Mouse (Mus musculus) midbrain, embryonic 12.5 days (tissue): ENCODE data around the gene C330007P06Rik. TPM values are rescaled to one million over a fixed set of nuclear protein-coding genes. Genes with fewer than 3 reads are reported as not detected.
A peak's percentile ranks its signal among the peaks of the same experiment; 100 is the strongest.
"Not testable (repeated sequence)": the region's sequence is repeated elsewhere in the genome, so short reads cannot be mapped to it uniquely, and the experiment has no call there.

ENCODE experiments used
- ATAC-seq: fragments of 200-750 bp; cut with Nextera tagmentation; 2 replicates; pipeline ENCODE4 v1.8.0; 2017; ENCODE audit warnings: low read depth, moderate TSS enrichment, moderate library complexity; ENCODE audit not compliant: low FRiP score
- H3K27ac ChIP-seq: fragments of 300-500 bp; sonication (generic); replicated peaks from 2 replicates; pipeline ENCODE4 v1.5.1; 2016; ENCODE audit warnings: mild to moderate bottlenecking
- H3K27me3 ChIP-seq: fragments of 300-500 bp; sonication (generic); 2 replicates; pipeline ENCODE4 v1.6.1; 2016; ENCODE audit warnings: mild to moderate bottlenecking
- H3K36me3 ChIP-seq: fragments of 300-500 bp; sonication (generic); 2 replicates; pipeline ENCODE4 v1.6.1; 2016
- H3K4me1 ChIP-seq: fragments of 300-500 bp; sonication (generic); 2 replicates; pipeline ENCODE4 v1.6.1; 2016
- H3K4me2 ChIP-seq: fragments of 300-500 bp; sonication (generic); replicated peaks from 2 replicates; pipeline ENCODE4 v1.6.1; 2016; ENCODE audit warnings: mild to moderate bottlenecking, moderate library complexity
- H3K4me3 ChIP-seq: fragments of 300-500 bp; sonication (generic); 2 replicates; pipeline ENCODE4 v1.5.1; 2016; ENCODE audit warnings: mild to moderate bottlenecking
- H3K9ac ChIP-seq: fragments of 300-500 bp; sonication (generic); replicated peaks from 2 replicates; pipeline ENCODE4 v1.6.1; 2016; ENCODE audit warnings: mild to moderate bottlenecking, moderate library complexity
- H3K9me3 ChIP-seq: fragments of 300-500 bp; sonication (generic); 2 replicates; pipeline ENCODE4 v1.6.1; 2016; ENCODE audit warnings: mild to moderate bottlenecking
- WGBS: fragments of 180-500 bp; shearing (Covaris S2); methylation state at CpG from one replicate; pipeline ENCODE4 v1.1.7; 2016; 5-methylcytosine and 5-hydroxymethylcytosine counted together
- polyA plus RNA-seq: library from polyadenylated mRNA; unstranded; fragments of >200 nt; fragmentation: Nextera tagmentation; extraction: Ambion mirVana; gene quantifications from 2 replicates; pipeline ENCODE4 v1.2.1, GENCODE M21; 2016

The C330007P06Rik gene
- 28.1 and 32.3 TPM in 2 replicates for polyA plus RNA-seq

DNA sequence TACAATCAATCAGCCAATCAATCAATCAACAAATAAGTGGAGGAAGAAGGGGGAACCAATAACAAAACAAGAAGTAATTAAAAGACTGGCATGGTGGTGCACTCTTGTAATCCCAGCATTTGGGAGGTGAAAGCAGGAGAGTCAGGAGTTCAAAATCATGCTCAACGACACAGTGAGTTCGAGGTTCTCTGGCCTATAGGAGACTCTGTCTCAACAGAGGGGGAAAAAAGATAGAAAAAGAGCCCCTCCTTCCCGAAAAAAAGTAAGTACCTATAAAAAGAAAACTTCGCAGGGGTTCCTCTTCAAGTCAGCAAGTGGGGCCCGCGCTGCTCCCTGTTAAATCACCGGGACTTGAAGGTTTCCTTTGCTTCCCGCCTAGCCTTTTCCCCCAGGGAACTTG, at the start of gene C330007P06Rik, which contains the start of gene Ube2a:
TSS of gene C330007P06Rik (minus strand) at position 347 of the 400 bp plus-strand sequence.
TSS of gene Ube2a (plus strand) at position 136 of the 400 bp plus-strand sequence.
- peak; percentile 8; the same call in 1 of the 2 replicates for ATAC-seq
- peak within 1 kb of the TSS; percentile 84 for H3K27ac ChIP-seq
- H3K9me3 ChIP-seq, result no peaks in the 10 kb centered on the region
- H3K9ac ChIP-seq, result peak within 1 kb of the TSS; percentile 76
- peaks cover 6% of the 10 kb centered on the region; the same call in 1 of the 2 replicates for H3K4me1 ChIP-seq
- H3K27me3 ChIP-seq, result no peaks in the 10 kb centered on the region
- peak within 1 kb of the TSS; percentile 58 for H3K4me2 ChIP-seq
- H3K4me3 ChIP-seq, result peak within 1 kb of the TSS; percentile 68
- WGBS, result 32% methylated on average over 8 of the region's 8 CpGs
- no peaks in the 10 kb centered on the region for H3K36me3 ChIP-seq

DNA sequence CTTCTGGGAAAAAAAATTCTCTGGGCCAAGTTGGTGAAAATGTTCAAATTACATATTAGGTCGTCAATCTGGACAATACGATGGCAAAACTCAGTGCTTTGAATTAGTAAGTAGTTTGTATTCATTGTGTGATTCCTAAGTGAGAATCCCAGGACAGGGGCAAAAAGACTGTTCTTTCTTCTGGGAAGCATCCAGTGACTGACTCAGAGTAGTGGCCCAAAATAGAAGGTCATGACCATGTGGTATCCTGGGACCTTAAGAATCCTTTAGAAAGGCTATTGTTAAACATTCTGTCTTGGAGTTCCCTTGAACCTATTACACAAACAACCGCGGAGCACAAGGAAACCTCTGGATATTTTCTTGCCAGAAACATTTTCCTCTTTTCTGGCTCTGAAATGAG, 47.4 kb upstream of the C330007P06Rik start:
- H3K9ac ChIP-seq, result no peak overlapping the region
- no peaks in the 10 kb centered on the region for H3K9me3 ChIP-seq
- 79% methylated on average over 4 of the region's 4 CpGs for WGBS
- ATAC-seq, result no peak
- no peaks in the 10 kb centered on the region for H3K27me3 ChIP-seq
- no peaks in the 10 kb centered on the region for H3K4me1 ChIP-seq
- no peak overlapping the region for H3K27ac ChIP-seq
- no peaks in the 10 kb centered on the region for H3K36me3 ChIP-seq
- H3K4me2 ChIP-seq, result no peak overlapping the region
- H3K4me3 ChIP-seq, result no peak overlapping the region

DNA sequence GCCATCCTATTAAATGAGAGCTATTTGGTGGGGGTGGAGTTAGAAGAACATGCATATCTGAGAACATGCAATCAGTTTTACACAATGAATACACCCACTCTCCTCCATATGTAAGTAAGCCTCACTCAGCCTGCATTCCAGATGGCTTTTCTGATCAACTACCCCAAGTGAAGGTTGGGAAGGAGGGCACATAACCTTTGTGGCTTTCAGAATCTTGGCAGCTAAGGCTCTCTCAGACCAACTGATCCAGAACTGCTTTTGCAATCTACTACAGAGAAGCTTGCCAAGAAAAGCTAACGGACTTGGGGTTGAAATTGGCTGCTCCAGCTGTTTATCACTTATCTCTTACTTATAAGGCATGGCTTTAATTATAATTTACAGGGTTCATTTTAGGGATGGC, 43.8 kb upstream of the C330007P06Rik start:
- no peaks in the 10 kb centered on the region for H3K4me1 ChIP-seq
- WGBS, result 90% methylated on average over 1 of the region's 1 CpGs
- no peak for ATAC-seq

DNA sequence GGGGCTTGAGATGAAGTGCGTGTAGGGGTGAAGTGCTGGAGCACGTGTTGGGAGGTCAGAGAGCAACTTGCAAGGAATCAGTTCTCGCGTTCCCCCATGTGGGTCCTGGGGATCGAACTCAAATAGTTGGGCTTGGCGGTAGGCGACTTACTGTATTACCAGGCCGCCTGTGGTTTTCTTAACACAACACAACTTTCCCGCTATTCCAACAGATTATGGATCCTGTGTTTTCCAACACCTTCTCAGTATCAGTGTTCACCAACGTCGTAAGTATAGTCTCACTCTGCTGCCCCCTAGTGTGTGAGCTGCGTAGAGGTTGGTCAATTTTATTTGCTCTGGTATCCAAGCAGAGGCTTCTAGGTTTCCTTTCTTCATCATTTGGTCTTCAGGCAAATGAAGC, 37.4 kb upstream of the C330007P06Rik start:
- Histone ChIP-seq H3K9ac (no peak overlapping the region), H3K4me3 (no peak overlapping the region), H3K27me3 (no peaks in the 10 kb centered on the region), H3K4me2 (no peak overlapping the region), H3K36me3 (no peaks in the 10 kb centered on the region), H3K27ac (no peak overlapping the region), H3K4me1 (no peaks in the 10 kb centered on the region), H3K9me3 (no peaks in the 10 kb centered on the region)
- ATAC-seq, result no peak
- 51% methylated on average over 12 of the region's 12 CpGs for WGBS

More for the DNA sequence above, 43.8 kb upstream of the C330007P06Rik start:
- Histone ChIP-seq H3K4me2 (no peak overlapping the region), H3K9ac (no peak overlapping the region), H3K9me3 (no peaks in the 10 kb centered on the region), H3K4me3 (no peak overlapping the region), H3K27me3 (no peaks in the 10 kb centered on the region), H3K27ac (no peak overlapping the region), H3K36me3 (no peaks in the 10 kb centered on the region)

DNA sequence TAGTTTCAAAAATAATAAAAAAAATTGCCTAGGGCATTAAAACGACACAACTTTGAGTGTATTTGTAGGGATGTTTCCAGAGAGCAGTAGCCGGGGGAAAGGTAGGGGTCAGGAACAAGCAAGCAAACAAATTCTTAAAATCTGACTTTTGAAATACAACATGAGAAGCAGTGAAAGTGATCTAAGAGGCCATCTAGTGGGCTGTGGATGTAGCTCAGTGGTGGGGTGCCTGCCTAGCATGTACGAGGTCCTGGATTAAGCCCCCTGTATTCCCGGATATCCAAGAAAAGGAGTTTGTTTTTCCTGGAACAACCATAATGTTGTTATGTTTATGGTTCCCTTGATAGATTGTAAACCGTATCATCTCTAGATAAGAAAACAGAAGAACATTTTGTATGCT, 32.6 kb upstream of the C330007P06Rik start:
- Histone ChIP-seq H3K27ac (no peak overlapping the region), H3K4me1 (no peaks in the 10 kb centered on the region), H3K9ac (no peak overlapping the region), H3K27me3 (no peaks in the 10 kb centered on the region), H3K36me3 (no peaks in the 10 kb centered on the region), H3K4me2 (no peak overlapping the region), H3K9me3 (no peaks in the 10 kb centered on the region), H3K4me3 (no peak overlapping the region)
- ATAC-seq, result no peak
- WGBS, result 46% methylated on average over 5 of the region's 5 CpGs

DNA sequence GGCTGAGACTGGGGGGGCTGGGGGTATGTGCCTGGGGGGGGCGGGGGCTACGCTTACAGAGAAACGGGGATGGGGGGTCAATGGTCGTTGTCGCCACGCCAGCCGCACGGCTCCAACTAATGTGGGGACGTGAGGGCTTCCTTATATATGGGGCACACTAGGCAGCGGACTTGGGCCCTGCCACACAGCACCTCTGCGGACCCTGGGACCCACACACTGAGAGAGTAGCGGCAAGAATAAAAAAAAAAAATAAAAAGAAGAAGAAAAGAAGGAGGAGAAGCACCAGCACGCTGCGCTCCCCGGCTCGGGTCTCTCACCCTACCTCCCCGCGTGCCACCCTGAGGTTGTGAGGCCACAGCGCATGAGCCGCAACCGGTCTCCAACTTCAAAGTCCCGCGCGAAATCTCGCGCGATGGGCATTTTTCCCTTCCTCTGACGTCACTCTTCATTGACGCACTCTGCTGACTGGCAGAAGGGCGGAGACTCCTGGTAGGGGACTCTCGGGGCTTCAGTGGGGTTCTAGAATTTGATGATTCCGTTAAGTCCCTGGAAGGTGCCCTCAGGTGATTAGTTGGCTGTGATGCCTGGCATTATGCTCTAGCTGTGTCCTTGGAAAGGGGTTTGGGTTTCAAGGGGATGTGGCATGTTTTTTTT, 29.3 kb upstream of the C330007P06Rik start:
- Histone ChIP-seq H3K9me3 (no peaks in the 10 kb centered on the region), H3K36me3 (no peaks in the 10 kb centered on the region), H3K4me2 (peak overlapping the region; percentile 57), H3K4me3 (peak overlapping the region; percentile 59), H3K9ac (peak overlapping the region; percentile 79), H3K27ac (peak overlapping the region; percentile 82), H3K4me1 (no peaks in the 10 kb centered on the region), H3K27me3 (no peaks in the 10 kb centered on the region)
- ATAC-seq, result peak; percentile 92
- WGBS, result 24% methylated on average over 31 of the region's 32 CpGs

DNA sequence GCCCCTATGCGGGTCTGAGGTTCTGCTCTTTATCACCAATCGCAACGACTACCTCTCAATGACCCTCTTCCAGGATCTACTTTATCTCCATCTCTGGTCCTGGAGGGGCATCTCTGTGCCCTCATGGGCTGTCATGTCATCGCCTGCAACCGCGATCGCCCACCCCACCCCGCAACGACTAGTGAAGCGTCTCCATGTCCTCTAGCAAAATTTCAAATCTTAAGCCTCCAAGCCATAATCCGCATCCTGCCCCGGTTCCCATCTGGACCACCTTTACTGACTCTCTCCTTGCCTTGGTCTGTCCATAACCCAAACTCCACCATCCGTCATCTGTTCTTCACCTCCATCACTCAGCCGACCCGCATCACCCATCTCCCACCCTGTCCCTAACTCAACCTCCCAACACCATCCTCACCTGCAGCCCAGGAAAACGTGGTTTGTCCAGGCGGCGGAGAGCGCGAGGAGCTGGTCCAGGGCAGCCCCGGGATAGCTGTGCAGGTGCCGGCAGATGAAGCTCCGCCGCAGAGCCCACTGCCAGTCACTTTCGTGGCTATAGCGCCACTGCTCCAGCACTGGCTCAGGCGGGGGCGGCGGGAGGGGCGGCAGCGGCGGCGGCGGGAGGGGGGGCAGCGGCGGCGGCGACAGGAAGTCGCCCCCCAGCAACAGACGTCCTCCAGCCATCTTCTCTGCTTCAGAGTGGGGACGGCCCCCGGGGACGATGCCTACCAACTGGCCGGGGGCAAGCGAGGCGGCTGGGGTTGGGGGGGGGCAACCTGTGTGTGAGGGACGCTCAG, 28.6 kb upstream of the C330007P06Rik start, which contains the start of gene Nkrf:
TSS of gene Nkrf (minus strand) at position 579 of the 794 bp plus-strand sequence.
- WGBS, result 31% methylated on average over 35 of the region's 47 CpGs
- Histone ChIP-seq H3K4me1 (no peaks in the 10 kb centered on the region), H3K4me2 (peak within 1 kb of the TSS; percentile 57), H3K27me3 (no peaks in the 10 kb centered on the region), H3K36me3 (no peaks in the 10 kb centered on the region), H3K9ac (peak within 1 kb of the TSS; percentile 79), H3K4me3 (peak within 1 kb of the TSS; percentile 59), H3K27ac (peak within 1 kb of the TSS; percentile 82), H3K9me3 (no peaks in the 10 kb centered on the region)
- peak; percentile 72 for ATAC-seq

DNA sequence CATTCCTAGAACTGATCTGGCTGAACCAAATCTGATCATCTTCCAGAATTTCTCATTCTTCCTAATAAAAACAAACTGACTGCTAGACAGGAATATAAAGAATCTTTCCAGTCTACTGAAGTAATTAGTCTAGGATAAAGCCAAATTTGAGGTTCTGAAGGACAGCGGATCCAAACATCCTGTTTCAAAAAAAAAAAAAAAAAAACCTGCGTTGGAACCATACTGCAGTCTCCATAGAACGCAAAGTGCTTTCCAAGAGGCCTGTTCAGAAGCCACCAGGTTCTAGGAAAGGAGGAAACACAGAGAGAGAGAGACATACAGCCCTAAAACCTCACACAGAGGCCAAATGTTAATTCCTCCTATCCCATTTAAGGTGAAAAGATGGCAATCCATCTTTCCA, 27.7 kb upstream of the C330007P06Rik start:
- Histone ChIP-seq H3K4me2 (peak overlapping the region; percentile 57), H3K4me1 (no peaks in the 10 kb centered on the region), H3K9me3 (no peaks in the 10 kb centered on the region), H3K4me3 (peak overlapping the region; percentile 59), H3K27me3 (no peaks in the 10 kb centered on the region), H3K9ac (peak overlapping the region; percentile 79), H3K27ac (peak overlapping the region; percentile 82), H3K36me3 (no peaks in the 10 kb centered on the region)
- no peak for ATAC-seq
- 41% methylated on average over 3 of the region's 3 CpGs for WGBS

DNA sequence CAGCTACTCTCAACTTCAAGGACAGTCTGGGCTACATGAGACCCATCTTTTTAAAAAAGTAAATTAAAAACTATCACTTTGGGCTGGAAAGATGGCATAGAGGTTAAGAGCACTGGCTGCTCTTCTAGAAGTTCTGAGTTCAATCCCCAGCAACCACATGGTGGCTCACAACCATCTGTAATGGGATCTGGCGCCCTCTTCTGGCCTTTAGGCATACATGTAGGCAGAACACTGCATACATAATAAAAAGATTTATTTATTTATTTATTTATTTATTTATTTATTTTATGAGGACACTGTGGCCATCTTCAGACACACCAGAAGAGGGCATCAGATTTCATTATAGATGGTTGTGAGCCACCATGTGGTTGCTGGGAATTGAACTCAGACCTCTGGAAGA, 25.0 kb upstream of the C330007P06Rik start:
- WGBS, result 25% methylated on average over 1 of the region's 1 CpGs
- H3K27me3 ChIP-seq, result not testable (repeated sequence)

DNA sequence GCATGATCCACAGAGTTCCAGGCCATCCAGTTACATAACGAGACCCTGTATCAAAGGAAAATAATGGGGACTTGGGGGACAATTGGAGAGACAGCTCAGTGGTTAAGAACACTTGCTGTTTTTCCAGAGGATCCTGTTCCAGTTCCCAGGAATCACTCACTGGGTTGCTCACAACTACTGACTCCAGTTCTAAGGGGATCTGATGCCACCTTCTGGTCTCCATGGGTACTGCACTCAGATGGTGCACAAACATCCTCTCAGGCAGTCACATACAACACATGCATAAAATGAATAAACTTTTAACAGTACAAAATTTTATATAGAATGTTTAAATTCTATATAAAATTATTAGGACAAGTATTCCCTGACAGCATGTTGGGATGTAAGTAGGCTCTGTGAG, 10.8 kb upstream of the C330007P06Rik start:
- Histone ChIP-seq H3K4me3 (no peak overlapping the region), H3K36me3 (peaks cover 12% of the 10 kb centered on the region), H3K4me1 (no peaks in the 10 kb centered on the region), H3K4me2 (no peak overlapping the region), H3K9ac (no peak overlapping the region), H3K27ac (no peak overlapping the region), H3K9me3 (0 out of 2 replicates have a peak, but pooled peaks cover 4% of the 10 kb centered on the region), H3K27me3 (no peaks in the 10 kb centered on the region)
- 91% methylated on average over 1 of the region's 1 CpGs for WGBS
- ATAC-seq, result no peak

More for the DNA sequence above, 25.0 kb upstream of the C330007P06Rik start:
- not testable (repeated sequence) for ATAC-seq, H3K4me3 ChIP-seq, H3K4me1 ChIP-seq, H3K36me3 ChIP-seq, H3K27ac ChIP-seq, H3K9ac ChIP-seq, H3K4me2 ChIP-seq, H3K9me3 ChIP-seq

DNA sequence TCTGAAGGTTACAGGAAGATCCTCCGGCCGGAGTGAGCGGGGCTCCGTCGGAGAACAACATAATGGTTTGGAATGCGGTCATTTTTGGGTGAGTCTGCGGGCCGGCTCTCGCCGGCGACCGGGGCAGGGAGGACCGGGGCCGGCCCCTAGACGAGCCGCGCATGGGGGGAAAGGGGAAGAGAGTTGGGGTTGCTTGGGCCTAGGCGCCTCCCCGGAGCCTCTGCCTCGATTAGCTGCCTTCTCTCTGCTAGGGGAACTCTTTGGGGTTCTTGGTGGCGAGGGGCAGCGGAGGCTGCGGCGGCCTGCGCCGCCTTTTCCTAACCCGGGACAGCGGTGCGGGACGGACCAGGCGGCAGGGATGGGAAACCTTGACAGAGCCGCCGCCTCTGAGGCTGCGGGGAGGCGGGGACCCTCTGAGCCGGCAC, 805 bp upstream of the C330007P06Rik start:
- peak overlapping the region; percentile 76 for H3K9ac ChIP-seq
- H3K36me3 ChIP-seq, result no peaks in the 10 kb centered on the region
- no peaks in the 10 kb centered on the region for H3K27me3 ChIP-seq
- H3K4me2 ChIP-seq, result peak overlapping the region; percentile 58
- 6% methylated on average over 36 of the region's 36 CpGs for WGBS
- H3K4me3 ChIP-seq, result peak overlapping the region; percentile 68
- peaks cover 6% of the 10 kb centered on the region; the same call in 1 of the 2 replicates for H3K4me1 ChIP-seq
- peak overlapping the region; percentile 84 for H3K27ac ChIP-seq
- ATAC-seq, result peak; percentile 64
- no peaks in the 10 kb centered on the region for H3K9me3 ChIP-seq

DNA sequence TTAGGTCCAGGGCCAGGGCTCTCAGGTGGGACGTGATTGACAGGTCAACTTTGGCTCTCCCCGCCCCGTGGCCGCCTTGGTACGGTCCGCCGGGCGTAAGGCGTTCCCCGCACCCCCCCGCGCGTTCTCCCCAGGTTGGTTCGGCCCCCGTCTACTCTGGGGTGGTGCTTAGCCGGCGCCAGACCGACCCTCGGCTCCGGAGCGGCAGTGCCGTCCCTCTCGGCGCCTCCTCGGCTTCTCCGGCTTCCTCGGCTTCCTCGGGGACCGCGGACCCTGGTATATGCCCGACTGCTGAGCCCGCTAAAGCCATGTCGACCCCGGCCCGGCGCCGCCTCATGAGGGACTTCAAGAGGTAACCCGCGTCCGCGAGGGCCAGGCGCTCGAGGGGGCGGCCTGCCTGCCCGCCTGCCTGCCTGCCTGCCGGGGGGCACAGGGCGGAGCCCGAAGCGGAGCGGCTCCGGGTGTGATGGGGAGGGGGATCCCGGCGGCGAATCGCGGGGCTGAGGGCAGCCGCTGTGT, 326 bp upstream of the C330007P06Rik start:
- 17% methylated on average over 57 of the region's 57 CpGs for WGBS
- Histone ChIP-seq H3K4me2 (peak overlapping the region; percentile 58), H3K4me3 (peak overlapping the region; percentile 68), H3K27me3 (no peaks in the 10 kb centered on the region), H3K36me3 (no peaks in the 10 kb centered on the region), H3K27ac (peak overlapping the region; percentile 84), H3K9ac (peak overlapping the region; percentile 76), H3K4me1 (peaks cover 6% of the 10 kb centered on the region; the same call in 1 of the 2 replicates), H3K9me3 (no peaks in the 10 kb centered on the region)
- peak; percentile 97 for ATAC-seq
